Mouse (Mus musculus): ENCODE measurements at regions not wholly inside any gene's neighbourhood (a gene's known extent, or its start where the extent isn't known, plus 50 kb on each side); places are given as distances from the start of the nearest gene placed in this dataset.

- H3K4me3 ChIP-seq (replicated peaks) = no peak overlapping the region
- TF ChIP-seq GATA1 (IDR thresholded peaks at IDR 0.05; ENCODE audit: low read length) = 0 out of 2 replicates have a peak, but pooled peaks have one; percentile 50
- peak; percentile 51; the same call in 2 of the 3 replicates for TF ChIP-seq TAL1 (IDR thresholded peaks at IDR 0.05; ENCODE audit: low read length)
Observed at GRCm38 (mm10) chr5:118504926-118505325, 55.6 kb upstream of the Med13l start.

GRCm38 (mm10) chr5:118509871-118510270, 50.6 kb upstream of the Med13l start:
- Histone ChIP-seq H3K9me3 (ENCODE audit: control insufficient read depth, low read length) (peaks cover 4% of the 10 kb centered on the region; the same call in 1 of the 2 replicates), H3K4me1 (ENCODE audit: control insufficient read depth) (peaks cover 56% of the 10 kb centered on the region), H3K36me3 (ENCODE audit: control insufficient read depth) (no peaks in the 10 kb centered on the region), H3K4me3 (replicated peaks) (no peak overlapping the region), H3K27me3 (ENCODE audit: control insufficient read depth) (peaks cover 68% of the 10 kb centered on the region)
- TF ChIP-seq GATA1 (IDR thresholded peaks at IDR 0.05; ENCODE audit: low read length) (no peak), TAL1 (IDR thresholded peaks at IDR 0.05; ENCODE audit: low read length) (no peak)

More at GRCm38 (mm10) chr5:118504926-118505325, 55.6 kb upstream of the Med13l start:
- H3K27me3 ChIP-seq (ENCODE audit: control insufficient read depth) = peaks cover 23% of the 10 kb centered on the region
- H3K9me3 ChIP-seq (ENCODE audit: control insufficient read depth, low read length) = peaks cover 14% of the 10 kb centered on the region
- H3K36me3 ChIP-seq (ENCODE audit: control insufficient read depth) = peaks cover 9% of the 10 kb centered on the region
- H3K4me1 ChIP-seq (ENCODE audit: control insufficient read depth) = peaks cover 58% of the 10 kb centered on the region

All from erythroblast, embryonic 14.5 days (primary cell).